Mouse (Mus musculus) embryonic facial prominence, embryonic 14.5 days (tissue): ENCODE data around the gene Pibf1. TPM values are rescaled to one million over a fixed set of nuclear protein-coding genes. Genes with fewer than 3 reads are reported as not detected.
A peak's percentile ranks its signal among the peaks of the same experiment; 100 is the strongest.

Source experiments
- ATAC-seq: fragments of 200-750 bp; cut with Nextera tagmentation; 2 replicates; pipeline ENCODE4 v1.8.0; 2017; ENCODE audit warnings: low read depth, moderate number of reproducible peaks, moderate TSS enrichment
- DNase-seq: peaks from one replicate; pipeline ENCODE4 v3.0.0-alpha.2; 2015; ENCODE audit warnings: low spot score
- H3K27ac ChIP-seq: fragments of 300-500 bp; sonication (generic); replicated peaks from 2 replicates; pipeline ENCODE4 v1.5.1; 2014; ENCODE audit warnings: low read depth, mild to moderate bottlenecking, low read length, moderate library complexity
- H3K27me3 ChIP-seq: fragments of 300-500 bp; sonication (generic); replicated peaks from 2 replicates; pipeline ENCODE4 v1.6.1; 2014; ENCODE audit warnings: low read length; ENCODE audit not compliant: control insufficient read depth, insufficient read depth
- H3K36me3 ChIP-seq: fragments of 300-500 bp; sonication (generic); 2 replicates; pipeline ENCODE4 v1.6.1; 2014; ENCODE audit warnings: low read length, mixed read lengths; ENCODE audit not compliant: control insufficient read depth, insufficient read depth
- H3K4me1 ChIP-seq: fragments of 300-500 bp; sonication (generic); 2 replicates; pipeline ENCODE4 v1.6.1; 2014; ENCODE audit warnings: antibody characterized with exemption, low read length; ENCODE audit not compliant: control insufficient read depth, insufficient read depth
- H3K4me2 ChIP-seq: fragments of 300-500 bp; sonication (generic); 2 replicates; pipeline ENCODE4 v1.6.1; 2014; ENCODE audit warnings: low read depth, mild to moderate bottlenecking, low read length, moderate library complexity, mixed read lengths
- H3K4me3 ChIP-seq: fragments of 300-500 bp; sonication (generic); 2 replicates; pipeline ENCODE4 v1.5.1; 2014; ENCODE audit warnings: low read depth, mild to moderate bottlenecking, low read length
- H3K9ac ChIP-seq: fragments of 300-500 bp; sonication (generic); 2 replicates; pipeline ENCODE4 v1.6.1; 2014; ENCODE audit warnings: low read depth, mild to moderate bottlenecking, low read length, moderate library complexity, mixed read lengths
- H3K9me3 ChIP-seq: fragments of 300-500 bp; sonication (generic); 2 replicates; pipeline ENCODE4 v1.6.1; 2016; ENCODE audit warnings: low read length; ENCODE audit not compliant: control insufficient read depth
- WGBS: fragments of 180-500 bp; shearing (Covaris S2); extraction: QIAGEN DNeasy Blood & Tissue Kit; methylation state at CpG from one replicate; pipeline ENCODE4 v1.1.7; 2014; 5-methylcytosine and 5-hydroxymethylcytosine counted together
- polyA plus RNA-seq: library from polyadenylated mRNA; unstranded; fragments of >200 nt; fragmentation: Nextera tagmentation; extraction: Ambion mirVana; gene quantifications from 2 replicates; pipeline ENCODE4 v1.2.1, GENCODE M21; 2014

The Pibf1 gene
- polyA plus RNA-seq, 1 experiment from 2014 or later = 17.3 TPM

DNA sequence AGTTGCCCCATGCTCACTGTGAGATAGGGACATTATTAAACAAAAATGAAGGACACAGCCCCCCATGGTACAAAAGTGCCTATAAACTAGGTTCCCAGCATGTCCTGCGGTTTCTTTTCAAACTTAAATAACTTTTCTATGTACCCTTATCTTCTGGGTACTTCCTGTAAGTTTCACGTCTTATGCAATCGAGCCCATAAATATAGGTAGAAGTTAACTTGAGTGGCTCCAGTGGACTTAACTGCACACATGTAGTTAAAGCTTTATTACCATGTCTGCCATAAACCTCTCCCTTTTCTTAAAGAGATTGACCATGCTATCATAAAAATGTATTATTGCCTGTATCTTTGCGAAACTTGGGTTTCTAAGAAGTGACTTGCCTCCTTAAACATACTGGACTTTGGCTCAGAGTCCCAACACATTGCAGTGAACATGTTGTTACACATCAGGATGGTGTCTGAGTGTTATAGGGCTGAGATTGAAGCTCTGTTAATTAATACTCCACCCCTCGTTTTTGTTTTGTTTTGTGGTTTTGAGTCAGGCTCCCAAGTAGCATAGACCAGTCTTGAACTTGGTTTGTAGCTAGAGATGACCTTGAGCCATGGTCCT is 181.7 kb downstream of the Pibf1 start:
- H3K36me3 ChIP-seq = no peaks in the 10 kb centered on the region
- no peaks in the 10 kb centered on the region for H3K4me1 ChIP-seq
- no peak overlapping the region for H3K4me2 ChIP-seq
- no peaks in the 10 kb centered on the region; the same call in 1 of the 2 replicates for H3K27me3 ChIP-seq
- H3K9ac ChIP-seq = no peak overlapping the region
- ATAC-seq (no peak), DNase-seq (no peak)
- H3K4me3 ChIP-seq = no peak overlapping the region
- H3K9me3 ChIP-seq = no peaks in the 10 kb centered on the region
- H3K27ac ChIP-seq = no peak overlapping the region
- WGBS = 85% methylated on average over 5 of the region's 5 CpGs

GRCm38 (mm10) chr14:99285486-99285885 is 186.3 kb downstream of the Pibf1 start:
- ATAC-seq = no peak
- DNase-seq = no peak
- H3K9me3 ChIP-seq = no peaks in the 10 kb centered on the region
- no peak overlapping the region for H3K4me3 ChIP-seq
- H3K4me2 ChIP-seq = no peak overlapping the region
- H3K4me1 ChIP-seq = no peaks in the 10 kb centered on the region
- no peak overlapping the region for H3K27ac ChIP-seq
- H3K9ac ChIP-seq = no peak overlapping the region
- no peaks in the 10 kb centered on the region for H3K36me3 ChIP-seq
- H3K27me3 ChIP-seq = no peaks in the 10 kb centered on the region
- 85% methylated on average over 4 of the region's 4 CpGs for WGBS

DNA sequence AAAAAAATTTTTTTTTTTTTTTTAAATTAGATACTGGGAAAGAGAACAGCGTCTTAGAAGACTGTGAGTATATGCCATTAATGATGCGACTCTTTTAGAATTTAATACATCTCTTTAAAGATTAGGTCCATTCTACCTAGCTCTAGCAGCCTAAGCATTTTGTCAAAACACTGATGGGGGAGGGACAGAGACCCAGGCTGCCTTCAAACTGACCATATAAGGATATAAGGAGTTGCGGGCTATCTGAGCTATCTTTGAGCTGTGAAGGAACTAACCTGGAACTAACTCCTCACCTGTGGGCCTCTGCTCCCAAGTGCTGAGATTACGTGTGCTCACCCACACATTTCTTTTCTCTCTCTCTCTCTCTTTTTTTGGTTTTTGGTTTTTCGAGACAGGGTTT is 193.0 kb downstream of the Pibf1 start:
- no peak for ATAC-seq
- no peak for DNase-seq
- H3K9me3 ChIP-seq = no peaks in the 10 kb centered on the region

DNA sequence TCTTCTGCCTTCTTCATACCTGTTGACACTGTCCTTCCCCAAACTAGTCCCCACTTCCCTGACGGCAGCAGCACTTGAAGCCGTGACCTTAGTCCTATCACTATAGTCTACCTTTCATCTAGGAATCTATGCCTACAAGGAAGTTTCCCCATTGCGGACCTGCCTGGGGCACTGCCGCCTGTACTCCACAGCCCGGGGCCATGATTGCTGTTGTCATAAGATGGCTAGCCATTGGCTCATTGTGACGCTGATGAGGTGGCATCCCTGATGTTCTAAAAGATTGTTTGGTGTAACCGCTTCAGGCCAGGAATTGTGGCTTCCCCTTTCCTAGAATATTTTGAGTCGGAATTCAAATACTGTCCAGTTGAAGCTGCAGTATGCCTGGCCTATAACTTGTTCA is 195.2 kb downstream of the Pibf1 start:
- Histone ChIP-seq H3K27me3 (peaks cover 15% of the 10 kb centered on the region; the same call in 1 of the 2 replicates), H3K4me3 (no peak overlapping the region), H3K9me3 (no peaks in the 10 kb centered on the region), H3K9ac (no peak overlapping the region), H3K4me2 (no peak overlapping the region), H3K27ac (no peak overlapping the region), H3K36me3 (no peaks in the 10 kb centered on the region), H3K4me1 (no peaks in the 10 kb centered on the region)
- ATAC-seq (no peak), DNase-seq (no peak)
- WGBS = 83% methylated on average over 8 of the region's 8 CpGs

More for the DNA sequence above, 193.0 kb downstream of the Pibf1 start:
- Histone ChIP-seq H3K36me3 (no peaks in the 10 kb centered on the region), H3K4me1 (no peaks in the 10 kb centered on the region), H3K9ac (no peak overlapping the region), H3K27ac (no peak overlapping the region), H3K4me2 (no peak overlapping the region), H3K4me3 (no peak overlapping the region), H3K27me3 (0 out of 2 replicates have a peak, but pooled peaks cover 7% of the 10 kb centered on the region)
- WGBS = 95% methylated on average over 5 of the region's 5 CpGs

GRCm38 (mm10) chr14:99295606-99296341 is 196.6 kb downstream of the Pibf1 start:
- Histone ChIP-seq H3K4me3 (no peak overlapping the region), H3K36me3 (no peaks in the 10 kb centered on the region), H3K4me2 (no peak overlapping the region), H3K27me3 (peaks cover 15% of the 10 kb centered on the region; the same call in 1 of the 2 replicates), H3K9me3 (no peaks in the 10 kb centered on the region), H3K9ac (no peak overlapping the region), H3K4me1 (no peaks in the 10 kb centered on the region), H3K27ac (no peak overlapping the region)
- ATAC-seq = no peak
- DNase-seq = no peak
- WGBS = 53% methylated on average over 15 of the region's 15 CpGs

DNA sequence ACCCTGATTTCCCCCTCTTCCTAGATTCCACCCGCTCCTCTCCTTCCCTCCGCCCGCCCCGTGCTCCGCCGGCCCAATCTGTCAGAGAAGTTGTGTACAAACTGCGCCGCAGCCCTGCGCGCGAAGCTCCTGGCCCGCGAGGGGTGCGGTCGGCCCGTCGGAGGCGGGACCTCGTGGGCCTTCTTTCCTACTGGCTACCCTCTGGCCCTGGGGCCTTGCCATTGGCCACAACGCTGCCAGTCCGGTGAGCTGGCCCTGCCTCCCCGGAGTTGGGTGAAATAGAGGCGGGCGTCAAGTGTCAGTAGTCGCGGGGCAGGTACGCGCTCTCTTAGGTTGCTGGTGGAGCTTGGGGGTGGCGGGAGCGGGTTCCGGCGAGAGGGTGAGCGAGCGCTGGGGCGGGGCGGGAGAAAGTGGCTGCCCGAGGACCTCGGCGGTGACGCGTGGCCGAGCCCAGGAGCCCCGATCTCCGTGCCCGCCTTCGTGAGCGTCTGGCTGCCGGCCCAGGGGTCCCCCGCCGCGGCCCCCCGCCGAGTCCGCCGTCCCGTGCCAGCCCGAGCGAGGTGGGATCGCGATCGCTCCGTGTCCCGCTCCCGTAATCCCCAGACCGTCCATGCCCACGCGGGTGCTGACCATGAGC is 199.3 kb downstream of the Pibf1 start, which contains the start of gene Klf5:
Klf5 (plus strand) TSS at position 307 of the 637 bp plus-strand sequence.
- Histone ChIP-seq H3K4me2 (peak within 1 kb of the TSS; percentile 81), H3K4me3 (peak within 1 kb of the TSS; percentile 76), H3K27me3 (peaks cover 15% of the 10 kb centered on the region; the same call in 1 of the 2 replicates), H3K9ac (peak within 1 kb of the TSS; percentile 78), H3K9me3 (no peaks in the 10 kb centered on the region), H3K27ac (peak within 1 kb of the TSS; percentile 64), H3K36me3 (peaks cover 4% of the 10 kb centered on the region; the same call in 1 of the 2 replicates), H3K4me1 (no peaks in the 10 kb centered on the region)
- ATAC-seq (peak; percentile 99), DNase-seq (peak; percentile 98)
- under 1% methylated on average over 40 of the region's 67 CpGs for WGBS

- under 1% methylated on average over 11 of the region's 60 CpGs for WGBS
- Histone ChIP-seq H3K9ac (peak overlapping the region; percentile 78), H3K9me3 (no peaks in the 10 kb centered on the region), H3K4me1 (no peaks in the 10 kb centered on the region), H3K27me3 (peaks cover 15% of the 10 kb centered on the region; the same call in 1 of the 2 replicates), H3K4me3 (peak overlapping the region; percentile 76), H3K36me3 (peaks cover 4% of the 10 kb centered on the region; the same call in 1 of the 2 replicates), H3K4me2 (peak overlapping the region; percentile 81), H3K27ac (peak overlapping the region; percentile 64)
- peak; percentile 60 for DNase-seq
- ATAC-seq = peak; percentile 70
These were observed 199.8 kb downstream of the Pibf1 start for GRCm38 (mm10) chr14:99299022-99299481.

GRCm38 (mm10) chr14:99299701-99300191 is 200.5 kb downstream of the Pibf1 start:
- peak; percentile 86 for DNase-seq
- WGBS = 3% methylated on average over 21 of the region's 21 CpGs
- Histone ChIP-seq H3K36me3 (peaks cover 4% of the 10 kb centered on the region; the same call in 1 of the 2 replicates), H3K27ac (peak overlapping the region; percentile 64), H3K4me1 (no peaks in the 10 kb centered on the region), H3K27me3 (peaks cover 15% of the 10 kb centered on the region; the same call in 1 of the 2 replicates), H3K9ac (peak overlapping the region; percentile 78), H3K4me2 (peak overlapping the region; percentile 81), H3K9me3 (no peaks in the 10 kb centered on the region), H3K4me3 (peak overlapping the region; percentile 76)
- ATAC-seq = no peak
